10 mouse cellular contexts compared by ENCODE assay signal in the genomic region with DNA sequence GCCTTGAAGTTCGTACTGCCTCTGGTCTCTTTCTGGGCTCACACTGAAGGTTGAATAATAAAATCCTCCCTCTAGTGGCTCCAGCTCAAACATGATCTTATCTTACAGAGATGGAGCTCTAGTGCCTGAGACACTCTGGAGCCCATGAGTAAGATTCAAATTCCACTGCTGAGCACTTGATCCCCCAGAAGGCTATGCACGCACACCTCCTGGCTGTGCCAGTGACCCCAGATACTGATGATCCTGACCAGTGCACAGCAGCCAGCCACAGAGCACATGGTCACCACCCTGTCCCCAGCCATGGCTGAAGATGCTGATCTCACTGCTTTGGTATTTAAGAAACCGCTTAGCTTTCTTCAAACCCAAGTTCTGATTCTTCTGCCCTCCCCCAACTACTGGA. TPM values are rescaled to one million over a fixed set of nuclear protein-coding genes. Genes with fewer than 3 reads are reported as not detected.
DNase-seq lines count a peak whose midpoint lies in the region; ATAC-seq and TF ChIP-seq lines count a peak whose summit lies in the region.
"Had no signal": no experiment of that assay in that cellular context is flagged by ENCODE, and none has a peak within 500 bp of the region (broad histone marks: within the 10 kb centered on the region; RNA-seq: fewer than 3 reads in every experiment).

No protein-coding gene starts in this region.

- H3K4me1 ChIP-seq in limb, embryonic 13.5 days, result peaks cover 5% of the 10 kb centered on the region; the same call in 1 of the 2 replicates
- H3K4me1 ChIP-seq in limb, embryonic 10.5 days, result no peaks in the 10 kb centered on the region
- H3K4me1 ChIP-seq in intestine, embryonic 14.5 days (replicated peaks; ENCODE audit: control insufficient read depth, insufficient read depth, low read length), result no peaks in the 10 kb centered on the region

- no peaks in the 10 kb centered on the region for H3K27me3 ChIP-seq in limb, embryonic 13.5 days
- H3K27me3 ChIP-seq in limb, embryonic 10.5 days (ENCODE audit: low read depth, poor library complexity, severe bottlenecking), result no peaks in the 10 kb centered on the region
- no peaks in the 10 kb centered on the region for H3K27me3 ChIP-seq in intestine, embryonic 14.5 days (replicated peaks; ENCODE audit: control insufficient read depth, insufficient read depth, low read length)
- H3K27me3 ChIP-seq in myocyte (ENCODE audit: control insufficient read depth, insufficient read depth, insufficient read length), result no peaks in the 10 kb centered on the region

- H3K4me2 ChIP-seq in limb, embryonic 13.5 days (replicated peaks), result no peak overlapping the region
- H3K4me2 ChIP-seq in intestine, embryonic 14.5 days (ENCODE audit: low read length), result no peak overlapping the region
- H3K4me2 ChIP-seq in myocyte (ENCODE audit: low read depth), result peak overlapping the region; percentile 44

- DNase-seq in limb, embryonic 10.5 days (ENCODE audit: low spot score), result no peak
- DNase-seq in gastrocnemius, postnatal 10 days, result peak; percentile 33
- peak; percentile 54 for DNase-seq in intestine, embryonic 14.5 days (ENCODE audit: low spot score)
- DNase-seq in spleen, postnatal 14 days (ENCODE audit: low spot score in 2 of 2), result no peak
- no peak for DNase-seq in retina, postnatal 1 day
- no peak for DNase-seq in cerebellum, adult 11-12 months
- DNase-seq: cerebellum, postnatal 25 days; left cerebral cortex, postnatal 4 days had no signal

- H3K4me3 ChIP-seq in limb, embryonic 13.5 days, result no peak overlapping the region
- no peak overlapping the region for H3K4me3 ChIP-seq in limb, embryonic 10.5 days
- H3K4me3 ChIP-seq in intestine, embryonic 14.5 days (ENCODE audit: low read depth, low read length), result no peak overlapping the region
- no peak overlapping the region for H3K4me3 ChIP-seq in myocyte

- peak; percentile 69 for ATAC-seq in limb, embryonic 13.5 days (ENCODE audit: low FRiP score, low read depth)
- ATAC-seq in intestine, embryonic 14.5 days (replicated peaks; ENCODE audit: low FRiP score, low TSS enrichment, low read depth), result 0 out of 2 replicates have a peak, but pooled peaks have one; percentile 20

- H3K9ac ChIP-seq in limb, embryonic 13.5 days, result no peak overlapping the region
- no peak overlapping the region for H3K9ac ChIP-seq in intestine, embryonic 14.5 days (ENCODE audit: low read length)

- H3K79me2 ChIP-seq in myocyte (ENCODE audit: control insufficient read depth, insufficient read depth), result no peaks in the 10 kb centered on the region

- H3ac ChIP-seq in myocyte (ENCODE audit: control insufficient read depth, insufficient read length), result no peak overlapping the region

- peak; percentile 48 for TF ChIP-seq POLR2A in myocyte (IDR thresholded peaks at IDR 0.05; ENCODE audit: insufficient read length, low read depth)

- peaks cover 11% of the 10 kb centered on the region; the same call in 1 of the 2 replicates for H3K36me3 ChIP-seq in limb, embryonic 13.5 days
- H3K36me3 ChIP-seq in limb, embryonic 10.5 days, result peaks cover 14% of the 10 kb centered on the region
- peaks cover 16% of the 10 kb centered on the region; the same call in 1 of the 2 replicates for H3K36me3 ChIP-seq in intestine, embryonic 14.5 days (ENCODE audit: control insufficient read depth, insufficient read depth, low read length)
- peaks cover under 1% of the 10 kb centered on the region for H3K36me3 ChIP-seq in myocyte (ENCODE audit: control insufficient read depth, insufficient read depth)

- H3K27ac ChIP-seq in limb, embryonic 13.5 days, result no peak overlapping the region
- no peak overlapping the region for H3K27ac ChIP-seq in limb, embryonic 10.5 days
- H3K27ac ChIP-seq in intestine, embryonic 14.5 days (ENCODE audit: low read depth), result no peak overlapping the region

- WGBS in limb, embryonic 13.5 days, result 70% methylated on average over 3 of the region's 3 CpGs
- 80% methylated on average over 3 of the region's 3 CpGs for WGBS in limb, embryonic 10.5 days
- WGBS in intestine, embryonic 14.5 days, result 39% methylated on average over 3 of the region's 3 CpGs

- H3K9me3 ChIP-seq in limb, embryonic 13.5 days, result no peaks in the 10 kb centered on the region
- no peaks in the 10 kb centered on the region for H3K9me3 ChIP-seq in limb, embryonic 10.5 days (replicated peaks)
- no peaks in the 10 kb centered on the region for H3K9me3 ChIP-seq in intestine, embryonic 14.5 days (ENCODE audit: control insufficient read depth, low read length)

TF ChIP-seq in myocyte, 11 proteins besides CTCF, POLR2A, EP300 and RAD21:
- TF ChIP-seq REST (IDR thresholded peaks at IDR 0.05; ENCODE audit: insufficient read depth, insufficient read length) (no peak), USF1 (IDR thresholded peaks at IDR 0.05; ENCODE audit: low read depth) (peak; percentile 53), CEBPB (IDR thresholded peaks at IDR 0.05; ENCODE audit: insufficient read depth, poor library complexity, severe bottlenecking) (no peak), POLR2AphosphoS2 (IDR thresholded peaks at IDR 0.05; ENCODE audit: insufficient read length, low read depth) (peak; percentile 97), MAX (IDR thresholded peaks at IDR 0.05; ENCODE audit: low read depth) (peak; percentile 47), MYOG (IDR thresholded peaks at IDR 0.05; ENCODE audit: control insufficient read depth in 1 of 3, insufficient read depth in 1 of 3, insufficient read length in 2 of 3, low read depth in 2 of 3) (peak in 2 of 3 experiments; percentile 12 to 82), MYOD1 (IDR thresholded peaks at IDR 0.05; ENCODE audit: control insufficient read depth in 1 of 3, insufficient read length in 2 of 3, low read depth in 2 of 3) (peak in 1 of 3 experiments; percentile 81)

RNA-seq across cellular contexts. Expression of a gene that starts 25.1 kb away (rescaled TPM):
- 2.8 and 3.1 TPM in 2 replicates for polyA plus RNA-seq in limb, embryonic 13.5 days (2015; fragmentation: Nextera tagmentation; extraction: Ambion mirVana)
- polyA plus RNA-seq in limb, embryonic 10.5 days (2016; fragmentation: Nextera tagmentation; extraction: Ambion mirVana), result 0.05 and 0.20 TPM in 2 replicates
- 10 to 100 TPM; 29.2 to 30.5 TPM for total RNA-seq in gastrocnemius, postnatal 10 days (2021)
- 9.6 and 9.7 TPM in 2 replicates for polyA plus RNA-seq in intestine, embryonic 14.5 days (2014; fragmentation: Nextera tagmentation; extraction: Ambion mirVana)
- polyA plus RNA-seq in myocyte (2012; fragmentation: generic; extraction: Trizol), result 3.9 TPM
- total RNA-seq: left cerebral cortex, postnatal 4 days had no signal

Comparison
In these comparisons a context has a peak if more than half of its experiments do, and no peak if none do; other contexts are left out.
1. DNase-seq: peak in gastrocnemius, postnatal 10 days (single experiment) and intestine, embryonic 14.5 days (single experiment); none in limb, embryonic 10.5 days (single experiment), spleen, postnatal 14 days (0 of 2), retina, postnatal 1 day (single experiment) and cerebellum, adult 11-12 months (single experiment).